Mouse (Mus musculus) left cerebral cortex, adult 18-20 months (tissue): ENCODE data around the gene Sertad3. TPM values are rescaled to one million over a fixed set of nuclear protein-coding genes. Genes with fewer than 3 reads are reported as not detected.

Source experiments
- DNase-seq, 2 experiments: peaks; one replicate each; pipeline ENCODE4 v3.0.0; 2021 to 2022; ENCODE audit warnings: low spot score in 2 of 2, mixed read lengths in 1 of 2
- total RNA-seq, 2 experiments: library from RNA; stranded (reverse); gene quantifications; 2 replicates each; pipeline ENCODE4 v1.2.3; 2021

The Sertad3 gene
- total RNA-seq, 2 experiments from 2014 or later: 3.5 to 3.9 TPM

GRCm38 (mm10) chr7:27460477-27460876 lies 13.1 kb upstream of the Sertad3 start:
- no peak for DNase-seq

GRCm38 (mm10) chr7:27467648-27468047 lies 5.9 kb upstream of the Sertad3 start:
- no peak for DNase-seq

- no peak for DNase-seq
These were observed 2.0 kb upstream of the Sertad3 start for GRCm38 (mm10) chr7:27471390-27472120.

- DNase-seq: no peak
These were observed 972 bp upstream of the Sertad3 start for GRCm38 (mm10) chr7:27472596-27472995.

GRCm38 (mm10) chr7:27473835-27474489 lies 394 bp downstream of the Sertad3 start:
- no peak for DNase-seq

GRCm38 (mm10) chr7:27474490-27474954 lies 954 bp downstream of the Sertad3 start:
- DNase-seq: peak; percentile 97

GRCm38 (mm10) chr7:27475596-27475995 lies 2.0 kb downstream of the Sertad3 start:
- no peak for DNase-seq

GRCm38 (mm10) chr7:27476098-27476635 lies 2.6 kb downstream of the Sertad3 start:
- no peak for DNase-seq

GRCm38 (mm10) chr7:27478561-27478960 lies 5.0 kb downstream of the Sertad3 start:
- DNase-seq: no peak

- DNase-seq: no peak
These were observed 6.2 kb downstream of the Sertad3 start for GRCm38 (mm10) chr7:27479750-27480149.

GRCm38 (mm10) chr7:27480506-27480905 lies 6.9 kb downstream of the Sertad3 start:
- no peak for DNase-seq

GRCm38 (mm10) chr7:27480927-27481626 lies 7.5 kb downstream of the Sertad3 start:
- no peak for DNase-seq

- peak; percentile 59 to 68 for DNase-seq
These were observed 8.0 kb downstream of the Sertad3 start for GRCm38 (mm10) chr7:27481627-27481969.

- DNase-seq: no peak
These were observed 10.3 kb downstream of the Sertad3 start for GRCm38 (mm10) chr7:27483860-27484259.

- no peak for DNase-seq
These were observed 12.7 kb downstream of the Sertad3 start for GRCm38 (mm10) chr7:27486102-27486769.

GRCm38 (mm10) chr7:27486770-27487697 lies 13.5 kb downstream of the Sertad3 start, which contains the start of gene Sertad1:
TSS of gene Sertad1 (plus strand) at chr7:27486910.
- peak; percentile 99 to 100 for DNase-seq

GRCm38 (mm10) chr7:27487740-27488268 lies 14.2 kb downstream of the Sertad3 start:
- DNase-seq: peak; percentile 69 to 77

GRCm38 (mm10) chr7:27489270-27489869 lies 15.8 kb downstream of the Sertad3 start:
- no peak for DNase-seq

GRCm38 (mm10) chr7:27490227-27490542 lies 16.6 kb downstream of the Sertad3 start:
- no peak for DNase-seq
